Mouse (Mus musculus): Measurements from ENCODE around the gene Rbp4. TPM values are rescaled to one million over a fixed set of nuclear protein-coding genes. Genes with fewer than 3 reads are reported as not detected.

Rbp4 gene
- not detected for polyA plus RNA-seq (2017; shearing (Covaris generic))

DNA sequence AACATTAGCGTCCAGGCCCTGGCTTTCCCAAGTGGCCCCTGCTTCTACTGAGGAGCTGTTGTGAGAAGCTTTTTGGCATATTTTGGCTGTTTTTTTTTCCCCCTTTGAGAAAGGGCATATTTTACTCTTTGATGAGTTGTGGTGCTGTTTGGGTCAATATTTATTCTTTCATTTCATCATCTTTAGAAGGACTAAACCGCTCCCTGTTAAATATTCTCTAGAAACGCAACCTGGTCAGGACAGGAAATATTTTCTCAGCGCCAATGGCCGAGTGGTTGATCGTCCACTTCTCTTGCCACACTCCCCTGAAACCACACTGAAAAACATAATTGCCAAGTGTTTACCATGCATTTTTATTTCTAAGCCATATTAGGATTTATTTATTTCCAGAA is at the start of gene Rbp4:
Rbp4 (minus strand) TSS at position 63 of the 392 bp plus-strand sequence.
- ATAC-seq = no peak

DNA sequence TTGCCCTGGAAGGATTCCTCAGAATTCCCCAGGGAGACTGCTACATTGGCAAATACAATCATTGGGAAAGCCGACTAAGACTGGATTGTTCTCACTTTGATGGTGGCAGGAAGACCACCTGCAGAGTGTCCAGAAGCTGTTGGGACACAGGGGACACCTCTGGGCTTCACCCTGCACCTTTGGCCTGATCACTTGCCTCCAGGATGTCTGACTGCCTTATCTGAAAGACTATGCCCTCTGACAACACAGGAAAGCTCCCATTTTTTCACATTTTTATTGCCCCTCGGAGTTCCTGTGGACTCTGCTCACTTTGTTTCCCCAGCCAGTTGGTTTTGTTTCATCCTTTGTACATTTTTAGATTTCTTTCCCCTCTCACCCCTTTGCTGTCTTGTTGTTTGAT is 39.6 kb upstream of the Rbp4 start:
- no peak for ATAC-seq

DNA sequence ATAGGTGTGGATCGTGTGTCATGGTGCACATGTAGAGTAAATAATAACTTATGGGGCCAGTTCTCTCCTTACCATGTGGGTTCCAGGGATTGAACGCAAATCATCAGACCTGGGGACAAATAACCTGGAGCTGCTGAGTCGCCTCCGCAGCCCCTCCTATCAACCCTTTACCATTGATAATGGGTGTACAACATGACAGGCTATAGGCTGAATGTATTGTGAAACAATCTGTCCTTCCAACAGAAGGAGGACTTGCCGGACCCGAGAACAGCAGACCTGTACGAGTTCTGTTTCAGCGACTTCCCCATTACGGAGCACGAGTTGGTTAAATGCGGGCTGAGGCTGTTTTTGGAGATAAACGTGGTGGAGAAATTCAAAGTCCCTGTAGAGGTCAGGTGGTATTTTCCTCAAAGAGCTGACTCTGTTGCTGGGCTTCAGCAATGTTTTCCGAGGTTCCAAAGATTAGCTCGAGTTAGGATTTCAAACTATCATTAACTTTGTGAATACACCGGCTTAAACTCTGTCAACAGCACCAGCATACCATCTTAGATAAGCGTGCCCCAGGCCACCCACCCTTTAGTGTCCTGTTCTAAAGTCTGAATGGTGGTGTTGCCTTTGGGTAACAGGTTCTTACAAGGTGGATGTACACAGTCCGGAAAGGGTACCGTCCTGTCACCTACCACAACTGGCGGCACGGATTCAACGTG is 36.7 kb upstream of the Rbp4 start:
- ATAC-seq = no peak

DNA sequence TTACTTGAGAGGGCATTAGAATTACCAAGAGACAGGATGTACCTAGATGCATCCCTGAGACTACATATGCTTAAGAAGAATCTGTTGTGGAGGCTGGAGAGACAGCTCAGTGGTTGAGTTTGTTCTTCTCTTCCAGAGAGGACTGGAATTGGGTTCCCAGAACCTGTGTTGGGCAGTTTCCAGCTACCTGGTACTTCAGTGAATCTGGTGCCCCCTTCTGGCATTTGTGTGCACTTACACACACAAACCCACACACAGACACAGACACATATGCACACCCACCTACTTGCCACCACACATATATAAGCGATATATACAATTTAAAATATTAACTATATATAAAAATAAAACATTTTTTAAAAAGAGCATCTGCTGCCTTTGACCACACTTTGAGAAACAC is 31.2 kb upstream of the Rbp4 start:
- no peak for ATAC-seq

DNA sequence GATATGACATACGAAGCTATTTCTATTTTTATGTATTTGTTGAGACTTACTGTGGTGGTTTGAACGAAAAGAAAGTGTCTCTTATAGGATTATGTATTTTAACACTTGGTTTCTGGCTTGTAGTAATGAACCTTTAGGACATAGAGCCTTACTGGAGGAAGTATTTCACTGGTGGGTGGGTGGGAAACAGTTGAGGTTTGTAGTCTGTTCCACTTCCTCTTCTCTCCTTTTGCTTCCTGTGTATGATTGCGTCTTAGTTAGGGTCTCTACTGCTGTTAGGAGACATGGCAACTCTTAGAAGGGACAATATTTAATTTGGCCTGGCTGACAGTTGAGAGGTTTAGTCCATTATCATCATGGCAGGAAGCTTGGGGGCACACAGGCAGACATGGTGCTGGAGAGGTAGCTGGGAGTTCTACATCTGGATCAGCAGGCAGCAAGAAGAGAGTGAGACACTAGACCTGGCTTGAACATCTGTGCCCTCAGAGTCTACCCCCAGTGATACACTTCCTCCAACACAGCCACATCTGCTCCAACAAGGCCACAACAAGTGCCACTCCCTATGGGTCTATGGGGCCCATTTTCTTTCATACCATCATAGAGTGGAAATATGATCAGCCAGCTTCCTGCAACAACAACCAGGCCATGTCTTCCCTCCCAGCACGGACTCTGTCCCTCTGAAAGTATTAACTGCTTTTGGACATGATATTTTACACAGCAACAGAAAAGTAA is 18.6 kb upstream of the Rbp4 start:
- ATAC-seq = no peak

DNA sequence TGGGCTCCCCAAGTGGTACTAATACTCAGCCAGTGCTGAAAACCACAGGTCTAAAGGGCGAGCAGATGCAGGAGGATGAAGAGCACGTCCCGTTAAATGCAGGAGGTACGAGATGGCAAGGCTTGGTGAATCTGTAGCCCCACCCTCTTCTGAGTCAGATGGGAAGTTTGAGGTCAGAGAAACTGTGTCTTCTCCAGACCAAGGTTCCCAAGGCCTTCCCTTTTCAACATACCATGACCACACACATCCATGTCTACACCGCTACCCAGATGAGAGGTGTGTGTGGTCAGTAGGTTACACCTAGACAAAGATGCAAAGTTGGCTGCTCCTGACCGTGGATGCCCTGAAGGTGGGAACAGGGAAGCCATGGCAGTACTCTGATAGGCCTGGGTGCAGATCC is 9.7 kb upstream of the Rbp4 start:
- ATAC-seq = no peak

DNA sequence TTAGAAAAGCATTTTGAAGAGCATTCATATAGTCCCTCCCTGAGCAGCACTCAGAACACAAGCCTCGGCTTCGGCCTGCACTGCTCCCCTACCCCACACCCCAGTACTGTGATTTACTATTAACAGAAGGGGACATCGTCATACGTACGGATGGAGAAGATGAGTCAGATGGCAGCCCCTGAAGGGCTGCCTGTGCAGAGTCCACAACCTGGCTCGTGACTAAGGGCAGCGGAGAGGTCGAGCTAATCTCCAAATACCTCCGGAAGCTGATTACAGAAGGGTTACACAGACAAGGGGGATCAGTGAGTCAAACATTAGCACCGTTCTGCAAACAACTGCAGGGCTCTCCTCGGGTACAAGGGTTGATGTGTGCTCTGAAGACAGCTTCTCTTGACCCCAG is 8.9 kb upstream of the Rbp4 start:
- no peak for ATAC-seq

DNA sequence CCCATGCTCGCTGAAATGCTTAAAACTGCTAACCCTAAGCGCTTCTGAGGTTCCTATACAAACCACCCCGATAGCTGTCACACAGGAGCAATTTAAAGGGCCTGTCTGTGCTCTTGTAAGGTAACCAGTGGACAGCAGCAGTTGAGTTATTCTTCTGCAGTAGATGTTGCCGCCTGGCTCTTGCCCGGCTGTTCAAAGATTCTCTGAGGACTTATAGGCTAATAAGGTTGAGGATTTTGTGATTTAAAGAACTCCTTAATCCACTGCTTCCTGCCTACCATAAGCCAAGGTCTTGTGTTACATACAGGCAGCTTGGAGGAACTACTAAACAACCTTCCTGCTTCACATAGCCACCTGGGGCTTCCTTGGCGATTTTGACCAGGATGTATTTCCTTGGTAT is 7.4 kb upstream of the Rbp4 start, which contains the start of gene Pde6c:
Pde6c (plus strand) TSS at position 301 of the 400 bp plus-strand sequence.
- no peak for ATAC-seq

DNA sequence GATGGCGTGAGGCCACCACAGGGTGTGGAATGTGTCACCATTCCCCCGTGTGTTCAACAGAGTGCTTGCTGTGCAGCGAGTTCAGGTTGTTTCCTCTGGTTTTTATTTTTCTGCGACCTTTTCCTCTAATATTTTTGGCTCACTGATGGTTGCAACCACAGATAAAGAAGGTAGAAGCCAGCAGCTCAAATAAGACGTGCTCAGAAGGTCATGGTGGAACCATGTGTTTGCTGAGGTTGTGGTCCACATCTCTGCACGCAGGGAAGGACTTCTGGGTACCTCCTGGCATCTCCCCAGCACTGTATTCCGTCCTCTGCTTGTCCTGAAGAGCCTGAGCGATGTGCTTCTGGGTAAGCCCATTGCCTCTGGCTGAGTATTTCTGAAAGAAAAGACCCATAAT is 1.6 kb upstream of the Rbp4 start:
- ATAC-seq = no peak

DNA sequence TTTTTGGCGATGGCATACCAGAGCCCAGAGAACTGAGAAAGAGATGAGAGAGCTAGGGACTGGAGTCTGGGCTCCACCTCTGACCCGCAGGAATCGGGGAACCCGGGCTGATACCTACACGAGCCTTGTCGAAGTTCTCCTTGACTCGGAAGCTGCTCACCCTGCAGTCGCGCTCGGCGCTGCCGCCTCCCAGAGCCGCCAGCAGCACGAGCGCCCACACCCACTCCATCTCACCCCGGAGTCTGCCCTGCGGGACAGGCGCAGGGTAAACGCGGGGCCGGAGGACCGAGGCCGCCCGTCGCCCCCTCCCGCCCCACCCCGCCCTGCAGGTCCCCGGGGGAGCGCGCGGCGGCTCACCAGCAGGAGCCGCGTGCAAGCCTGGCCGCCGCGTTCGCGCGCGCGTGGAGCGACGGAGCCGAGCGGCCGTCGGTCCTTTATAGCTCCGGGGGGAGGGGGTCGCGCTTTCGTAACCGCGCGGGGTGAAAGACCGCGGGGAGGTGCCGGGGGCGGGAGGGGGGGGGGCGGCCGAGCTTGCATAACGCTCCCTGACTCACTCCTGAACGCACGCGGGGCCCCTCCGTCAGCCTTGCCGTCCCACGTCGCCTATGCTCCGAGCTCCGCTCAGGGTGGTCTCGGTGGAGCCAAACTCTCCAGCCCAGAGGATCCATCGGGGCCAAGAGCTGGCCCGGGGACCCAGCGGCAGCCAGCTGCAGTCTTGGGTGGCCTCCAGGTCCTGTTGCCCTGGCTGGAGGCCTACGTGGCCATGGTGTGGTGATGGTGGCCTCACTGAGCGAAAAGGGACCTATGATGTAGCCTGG is 471 bp downstream of the Rbp4 start:
- no peak for ATAC-seq

DNA sequence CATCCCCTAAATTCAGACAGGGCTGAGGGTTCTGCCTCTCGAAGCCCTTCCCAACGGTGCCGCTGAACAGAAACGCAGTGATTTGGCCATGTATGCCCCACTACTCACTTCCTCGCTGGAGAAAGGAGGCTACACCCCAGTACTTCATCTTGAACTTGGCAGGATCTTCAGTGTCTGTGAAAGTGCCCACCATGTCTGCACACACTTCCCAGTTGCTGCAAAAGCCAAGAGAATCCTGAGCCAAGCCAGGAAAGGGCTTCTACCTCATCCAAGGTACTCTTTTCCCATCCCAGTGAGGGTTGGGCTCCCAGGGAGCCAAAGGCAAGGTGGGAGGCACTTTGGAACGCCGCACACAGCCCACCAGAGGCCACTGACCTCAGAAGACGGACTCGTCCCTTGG is 1.2 kb downstream of the Rbp4 start:
- ATAC-seq = no peak

DNA sequence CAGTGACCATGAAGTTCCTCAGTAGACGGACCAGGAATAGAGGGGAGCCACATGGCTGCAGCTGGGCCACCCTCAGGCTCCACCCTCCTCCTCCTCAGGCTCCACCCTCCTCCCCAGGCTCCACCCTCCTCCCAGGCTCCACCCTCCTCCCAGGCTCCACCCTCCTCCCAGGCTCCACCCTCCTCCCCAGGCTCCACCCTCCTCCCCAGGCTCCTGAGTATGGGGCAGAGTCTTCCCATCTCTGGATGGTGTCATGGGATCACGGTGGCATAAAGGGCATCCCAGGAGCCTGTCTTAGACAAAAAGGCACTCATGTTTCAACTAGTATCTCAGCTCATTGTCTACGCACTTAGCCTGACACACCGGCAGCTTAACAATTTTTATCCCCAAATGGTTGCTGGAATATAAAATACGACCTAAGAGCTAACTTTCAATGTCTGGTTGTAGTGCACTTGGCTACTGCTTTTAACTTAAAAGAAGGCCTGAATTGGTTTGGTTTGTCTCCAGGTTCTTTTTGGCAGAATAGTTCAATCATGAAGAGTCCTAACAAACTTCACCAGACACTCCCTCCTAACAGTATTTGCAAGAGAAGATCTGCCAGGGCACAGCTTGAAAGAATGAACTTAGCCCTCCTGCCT is 4.8 kb downstream of the Rbp4 start:
- no peak for ATAC-seq

DNA sequence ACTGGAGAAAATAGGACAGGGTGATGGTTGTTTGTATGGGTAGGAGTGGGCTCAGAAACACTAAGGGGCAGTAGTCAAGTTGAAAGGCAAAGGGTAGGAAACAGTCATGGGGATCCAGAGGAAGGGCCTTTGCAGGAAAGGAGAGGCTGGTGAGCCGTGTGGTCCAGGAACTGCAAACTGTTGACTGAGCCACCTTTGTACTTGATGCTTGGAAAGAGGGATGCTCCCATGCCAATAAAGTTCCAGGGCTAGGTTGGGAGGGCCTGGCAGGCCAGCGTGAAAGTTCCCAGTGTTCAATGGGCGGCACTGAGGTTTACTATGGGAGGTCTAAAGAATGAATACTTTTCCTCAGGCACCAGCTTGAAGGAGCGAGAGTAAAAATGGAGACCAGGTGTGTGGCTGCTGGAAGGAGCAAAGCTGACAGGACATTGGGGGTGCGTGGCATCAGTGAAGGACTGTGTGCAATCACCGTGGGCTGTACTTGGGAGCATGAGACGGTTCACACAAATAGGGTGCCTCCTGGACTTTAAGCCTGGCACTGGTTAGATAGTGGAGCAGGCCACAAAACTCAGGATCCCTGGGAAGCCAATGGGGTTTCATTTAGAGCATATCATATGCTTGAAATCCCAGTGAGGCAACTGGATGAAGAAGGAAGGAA is 10.1 kb downstream of the Rbp4 start:
- no peak for ATAC-seq

DNA sequence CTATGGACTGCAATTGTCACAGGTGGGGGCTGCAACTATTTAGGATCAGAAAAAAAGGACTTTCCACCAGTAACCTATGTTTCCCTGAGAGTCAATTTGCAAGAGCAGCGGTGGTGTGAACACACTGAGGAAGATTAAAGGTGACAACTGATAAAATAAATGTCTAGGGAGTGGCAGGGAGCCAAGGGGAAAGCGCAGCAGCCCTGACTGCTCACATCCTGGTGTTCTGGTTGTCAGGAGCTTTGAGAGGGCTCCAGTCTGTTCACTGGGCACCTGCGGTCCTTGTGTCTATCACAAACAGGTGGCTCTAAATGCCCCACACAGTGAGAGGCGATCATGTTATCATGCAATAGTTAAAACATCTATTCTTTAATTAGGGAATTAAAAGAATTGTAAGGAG is 12.5 kb downstream of the Rbp4 start:
- no peak for ATAC-seq

DNA sequence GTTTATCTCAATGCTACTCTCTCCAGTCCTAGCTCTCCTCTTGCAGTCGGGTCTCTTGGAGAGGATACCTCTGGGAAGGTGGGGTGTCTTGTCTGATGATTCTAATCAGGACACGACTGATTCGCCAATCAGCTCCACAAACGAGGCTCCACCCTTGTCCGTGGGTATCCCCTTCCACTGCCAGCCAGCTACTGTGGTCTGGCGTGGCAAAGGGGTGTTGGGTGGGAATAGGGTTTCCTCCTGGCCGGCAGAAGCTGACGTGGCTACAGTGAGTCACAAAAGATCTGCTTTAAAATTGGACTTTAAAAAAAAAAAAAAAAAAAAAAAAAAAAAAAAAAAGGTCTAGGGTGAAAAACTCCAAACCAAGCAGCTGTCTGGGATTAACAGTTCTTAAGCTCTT is 14.0 kb downstream of the Rbp4 start:
- ATAC-seq = no peak

DNA sequence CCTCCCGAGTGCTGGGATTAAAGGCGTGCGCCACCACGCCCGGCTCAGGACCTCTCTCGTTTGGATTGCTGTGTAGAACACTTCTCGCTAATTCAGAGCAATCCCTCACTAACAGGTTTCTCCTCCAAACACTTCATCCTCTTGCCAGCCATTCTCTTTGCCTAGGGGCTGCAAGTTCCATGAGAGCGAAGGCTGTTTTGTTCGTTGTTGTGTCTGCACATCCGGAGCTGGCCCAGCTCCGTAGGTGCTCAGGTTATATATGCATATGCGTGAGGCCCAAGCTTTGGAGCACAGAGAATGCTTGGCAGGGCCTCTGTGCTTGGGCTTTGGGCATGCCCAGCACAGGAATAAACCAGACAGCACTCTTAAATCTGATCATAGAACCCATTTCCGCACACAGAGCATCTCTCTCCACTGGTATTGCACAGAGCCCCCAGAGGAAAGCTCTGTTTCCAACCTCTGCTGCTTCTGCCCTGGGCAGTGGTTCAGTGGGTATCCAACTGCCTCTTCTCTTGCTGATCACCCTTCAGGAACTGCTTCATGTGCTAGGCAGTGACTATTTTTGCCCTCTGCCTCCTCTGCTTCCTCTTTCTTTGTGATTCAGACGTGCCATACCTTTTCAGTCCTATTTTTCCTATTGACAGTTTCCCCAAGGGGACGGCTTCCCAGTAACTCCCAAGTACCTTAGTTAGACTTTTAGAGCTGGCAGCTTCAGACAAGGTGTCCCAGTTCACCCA is 15.4 kb downstream of the Rbp4 start:
- ATAC-seq = no peak

DNA sequence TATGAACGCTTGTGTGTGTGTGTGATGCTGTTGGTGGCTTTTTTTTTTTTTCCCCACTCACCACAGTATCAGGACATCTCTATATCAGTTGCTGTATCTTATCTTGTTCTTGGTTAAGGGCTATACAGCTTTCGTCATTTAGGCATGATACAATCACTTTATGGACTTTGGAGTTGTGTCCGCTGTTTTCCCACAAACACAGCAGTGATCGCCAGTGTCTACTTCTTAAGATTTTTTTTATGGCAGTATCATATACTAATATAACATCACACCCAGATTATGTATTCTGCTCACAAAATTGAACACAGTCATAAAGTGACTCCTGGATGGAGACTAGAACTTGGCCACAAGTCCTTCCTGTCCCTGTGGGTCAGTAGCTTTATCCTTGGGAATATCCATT is 17.2 kb downstream of the Rbp4 start:
- no peak for ATAC-seq

DNA sequence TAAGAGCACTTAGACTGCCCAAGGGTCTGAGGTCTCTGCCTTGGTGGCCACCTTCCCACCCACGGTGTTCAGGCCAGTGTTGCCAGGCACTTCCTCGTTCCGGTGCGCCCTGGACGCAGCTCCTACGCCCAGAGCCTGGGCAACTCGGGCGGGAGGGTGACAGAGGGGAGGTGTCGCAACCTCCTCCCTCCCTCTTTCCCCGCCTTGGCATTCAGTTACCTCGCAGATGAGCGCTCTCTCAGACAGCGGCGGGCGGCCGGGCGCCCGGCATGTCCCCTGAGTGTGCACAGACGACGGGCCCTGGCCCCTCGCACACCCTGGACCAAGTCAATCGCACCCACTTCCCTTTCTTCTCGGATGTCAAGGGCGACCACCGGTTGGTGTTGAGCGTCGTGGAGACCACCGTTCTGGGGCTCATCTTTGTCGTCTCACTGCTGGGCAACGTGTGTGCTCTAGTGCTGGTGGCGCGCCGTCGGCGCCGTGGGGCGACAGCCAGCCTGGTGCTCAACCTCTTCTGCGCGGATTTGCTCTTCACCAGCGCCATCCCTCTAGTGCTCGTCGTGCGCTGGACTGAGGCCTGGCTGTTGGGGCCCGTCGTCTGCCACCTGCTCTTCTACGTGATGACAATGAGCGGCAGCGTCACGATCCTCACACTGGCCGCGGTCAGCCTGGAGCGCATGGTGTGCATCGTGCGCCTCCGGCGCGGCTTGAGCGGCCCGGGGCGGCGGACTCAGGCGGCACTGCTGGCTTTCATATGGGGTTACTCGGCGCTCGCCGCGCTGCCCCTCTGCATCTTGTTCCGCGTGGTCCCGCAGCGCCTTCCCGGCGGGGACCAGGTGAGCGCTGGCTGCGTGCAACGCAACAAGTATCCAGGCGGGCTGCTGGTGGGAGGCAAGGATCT is 28.0 kb downstream of the Rbp4 start, which contains the start of gene Ffar4:
Ffar4 (plus strand) TSS at position 214 of the 901 bp plus-strand sequence.
- no peak for ATAC-seq

DNA sequence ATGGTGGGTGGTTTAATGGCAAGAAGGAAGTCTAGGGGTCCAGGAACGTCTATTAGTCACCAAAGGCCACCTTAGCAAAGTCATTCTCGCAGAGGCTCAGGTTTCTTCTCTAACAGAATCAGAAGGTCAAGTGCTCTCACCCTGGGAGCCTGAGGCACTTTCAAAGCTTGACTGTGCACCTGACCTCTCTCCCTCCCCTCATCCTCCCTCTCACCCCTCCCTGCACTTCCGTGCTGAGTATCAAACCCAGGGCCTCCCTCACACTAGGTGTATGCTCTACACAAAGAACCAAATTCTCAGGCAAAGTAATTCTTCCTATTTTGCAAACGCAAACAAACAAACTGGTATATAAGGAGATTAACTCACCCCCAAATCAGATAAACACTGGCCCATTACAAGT is 28.9 kb downstream of the Rbp4 start:
- ATAC-seq = no peak

DNA sequence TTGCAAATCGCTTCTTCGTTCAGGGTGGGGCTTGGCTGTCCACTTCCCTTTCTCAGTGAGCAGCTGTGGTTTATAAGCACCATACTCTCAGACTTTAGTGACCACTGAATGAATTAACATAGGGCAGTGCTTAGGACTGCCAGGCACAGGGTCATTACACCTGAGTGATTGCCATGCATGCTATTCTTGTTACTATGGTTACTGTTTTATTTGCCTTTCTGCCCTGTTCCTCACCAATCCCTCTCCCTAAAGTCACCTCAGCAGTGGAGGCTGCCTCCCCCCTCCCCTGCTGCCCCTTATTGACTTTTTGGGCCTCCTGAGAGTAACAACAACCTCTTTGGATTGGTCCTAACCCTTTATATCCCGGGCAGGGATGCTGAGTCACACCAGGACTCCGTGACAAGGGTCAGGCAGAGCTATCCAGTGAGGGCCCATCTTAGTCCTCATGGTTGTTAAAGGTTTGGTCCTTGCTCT is 33.5 kb downstream of the Rbp4 start:
- no peak for ATAC-seq
